Mouse (Mus musculus) neural tube, embryonic 14.5 days (tissue): ENCODE results near the gene Pde10a. TPM values are rescaled to one million over a fixed set of nuclear protein-coding genes. Genes with fewer than 3 reads are reported as not detected.

Source experiments
- ATAC-seq: fragments of 200-750 bp; cut with Nextera tagmentation; 2 replicates; pipeline ENCODE4 v1.8.0; 2017; ENCODE audit warnings: low read depth, mild to moderate bottlenecking, moderate TSS enrichment, moderate library complexity
- H3K27ac ChIP-seq: fragments of 300-500 bp; sonication (generic); 2 replicates; pipeline ENCODE4 v1.5.1; 2014; ENCODE audit warnings: low read depth, mild to moderate bottlenecking, control low read depth, low read length, moderate library complexity, mixed read lengths
- H3K27me3 ChIP-seq: fragments of 300-500 bp; sonication (generic); 2 replicates; pipeline ENCODE4 v1.6.1; 2014; ENCODE audit warnings: low read length; ENCODE audit not compliant: control insufficient read depth, insufficient read depth
- H3K36me3 ChIP-seq: fragments of 300-500 bp; sonication (generic); 2 replicates; pipeline ENCODE4 v1.6.1; 2014; ENCODE audit warnings: low read length, mixed read lengths; ENCODE audit not compliant: control insufficient read depth, insufficient read depth
- H3K4me1 ChIP-seq: fragments of 300-500 bp; sonication (generic); 2 replicates; pipeline ENCODE4 v1.6.1; 2014; ENCODE audit warnings: low read length; ENCODE audit not compliant: control insufficient read depth, insufficient read depth
- H3K4me2 ChIP-seq: fragments of 300-500 bp; sonication (generic); 2 replicates; pipeline ENCODE4 v1.6.1; 2014; ENCODE audit warnings: mild to moderate bottlenecking, low read depth, low read length, control low read depth
- H3K4me3 ChIP-seq: fragments of 300-500 bp; sonication (generic); 2 replicates; pipeline ENCODE4 v1.5.1; 2014; ENCODE audit warnings: low read depth, low read length, control low read depth, mixed read lengths
- H3K9ac ChIP-seq: fragments of 300-500 bp; sonication (generic); replicated peaks from 2 replicates; pipeline ENCODE4 v1.6.1; 2014; ENCODE audit warnings: low read depth, mild to moderate bottlenecking, control low read depth, low read length, mixed read lengths
- H3K9me3 ChIP-seq: fragments of 300-500 bp; sonication (generic); 2 replicates; pipeline ENCODE4 v1.6.1; 2016; ENCODE audit warnings: low read length; ENCODE audit not compliant: control insufficient read depth
- WGBS: fragments of 180-500 bp; shearing (Covaris S2); extraction: QIAGEN DNeasy Blood & Tissue Kit; methylation state at CpG from one replicate; pipeline ENCODE4 v1.1.7; 2014; 5-methylcytosine and 5-hydroxymethylcytosine counted together
- polyA plus RNA-seq: library from polyadenylated mRNA; unstranded; fragments of >200 nt; fragmentation: Nextera tagmentation; extraction: Ambion mirVana; gene quantifications from 2 replicates; pipeline ENCODE4 v1.2.1, GENCODE M21; 2014

Pde10a gene
- polyA plus RNA-seq, 1 experiment from 2014 or later = 16.2 TPM

GRCm38 (mm10) chr17:8986551-8986950 is 461.4 kb downstream of the Pde10a start:
- H3K9ac ChIP-seq = no peak overlapping the region
- H3K4me1 ChIP-seq = peaks cover 9% of the 10 kb centered on the region; the same call in 1 of the 2 replicates
- no peak for ATAC-seq
- no peak overlapping the region for H3K4me2 ChIP-seq
- no peaks in the 10 kb centered on the region for H3K9me3 ChIP-seq
- no peaks in the 10 kb centered on the region for H3K27me3 ChIP-seq
- WGBS = 81% methylated on average over 2 of the region's 2 CpGs
- H3K36me3 ChIP-seq = peaks cover 12% of the 10 kb centered on the region; the same call in 1 of the 2 replicates
- H3K27ac ChIP-seq = no peak overlapping the region
- H3K4me3 ChIP-seq = no peak overlapping the region

- Histone ChIP-seq H3K4me2 (no peak overlapping the region), H3K27me3 (no peaks in the 10 kb centered on the region), H3K27ac (no peak overlapping the region), H3K9me3 (no peaks in the 10 kb centered on the region), H3K9ac (no peak overlapping the region), H3K4me3 (no peak overlapping the region), H3K36me3 (peaks cover 6% of the 10 kb centered on the region; the same call in 1 of the 2 replicates), H3K4me1 (peaks cover 9% of the 10 kb centered on the region; the same call in 1 of the 2 replicates)
- WGBS = 87% methylated on average over 5 of the region's 5 CpGs
- no peak for ATAC-seq
Observed at GRCm38 (mm10) chr17:8987369-8987768, 462.2 kb downstream of the Pde10a start.

GRCm38 (mm10) chr17:8988119-8988807 is 463.1 kb downstream of the Pde10a start, which contains the start of gene 1700010I14Rik:
1700010I14Rik (plus strand) TSS chr17:8988333.
- peak; percentile 45; the same call in 1 of the 2 replicates for ATAC-seq
- Histone ChIP-seq H3K27me3 (no peaks in the 10 kb centered on the region), H3K9ac (no peak within 1 kb of the TSS), H3K4me3 (peak within 1 kb of the TSS; percentile 30), H3K4me1 (peaks cover 9% of the 10 kb centered on the region; the same call in 1 of the 2 replicates), H3K36me3 (no peaks in the 10 kb centered on the region), H3K27ac (no peak within 1 kb of the TSS), H3K4me2 (peak within 1 kb of the TSS; percentile 49), H3K9me3 (no peaks in the 10 kb centered on the region)
- 6% methylated on average over 13 of the region's 13 CpGs for WGBS

- no peaks in the 10 kb centered on the region for H3K36me3 ChIP-seq
- no peak overlapping the region for H3K4me3 ChIP-seq
- ATAC-seq = no peak
- H3K27ac ChIP-seq = no peak overlapping the region
- no peak overlapping the region for H3K9ac ChIP-seq
- H3K27me3 ChIP-seq = no peaks in the 10 kb centered on the region
- H3K4me2 ChIP-seq = no peak overlapping the region
- 30% methylated on average over 8 of the region's 8 CpGs for WGBS
- H3K9me3 ChIP-seq = no peaks in the 10 kb centered on the region
- peaks cover 9% of the 10 kb centered on the region; the same call in 1 of the 2 replicates for H3K4me1 ChIP-seq
Observed at GRCm38 (mm10) chr17:8991160-8991559, 466.0 kb downstream of the Pde10a start.

GRCm38 (mm10) chr17:8995344-8995743 is 470.2 kb downstream of the Pde10a start:
- Histone ChIP-seq H3K36me3 (no peaks in the 10 kb centered on the region), H3K4me1 (no peaks in the 10 kb centered on the region), H3K27me3 (no peaks in the 10 kb centered on the region), H3K9me3 (no peaks in the 10 kb centered on the region), H3K4me2 (no peak overlapping the region), H3K4me3 (no peak overlapping the region), H3K27ac (no peak overlapping the region), H3K9ac (no peak overlapping the region)
- WGBS = 92% methylated on average over 1 of the region's 1 CpGs
- ATAC-seq = no peak

GRCm38 (mm10) chr17:9002438-9002837 is 477.3 kb downstream of the Pde10a start:
- Histone ChIP-seq H3K4me1 (no peaks in the 10 kb centered on the region), H3K27ac (no peak overlapping the region), H3K27me3 (no peaks in the 10 kb centered on the region), H3K9me3 (no peaks in the 10 kb centered on the region), H3K4me3 (no peak overlapping the region), H3K36me3 (no peaks in the 10 kb centered on the region), H3K4me2 (no peak overlapping the region), H3K9ac (no peak overlapping the region)
- no peak for ATAC-seq
- WGBS = 79% methylated on average over 4 of the region's 4 CpGs

GRCm38 (mm10) chr17:9004516-9004915 is 479.3 kb downstream of the Pde10a start:
- no peaks in the 10 kb centered on the region for H3K9me3 ChIP-seq
- no peak overlapping the region for H3K9ac ChIP-seq
- no peak overlapping the region for H3K4me2 ChIP-seq
- ATAC-seq = no peak
- H3K4me3 ChIP-seq = no peak overlapping the region
- no peaks in the 10 kb centered on the region for H3K4me1 ChIP-seq
- H3K27me3 ChIP-seq = no peaks in the 10 kb centered on the region
- 93% methylated on average over 4 of the region's 4 CpGs for WGBS
- H3K27ac ChIP-seq = no peak overlapping the region
- no peaks in the 10 kb centered on the region for H3K36me3 ChIP-seq

- no peak overlapping the region for H3K9ac ChIP-seq
- no peak overlapping the region for H3K4me2 ChIP-seq
- H3K27ac ChIP-seq = 0 out of 2 replicates have a peak overlapping the region, but pooled peaks have one; percentile 31
- peak; percentile 70; the same call in 1 of the 2 replicates for ATAC-seq
- no peaks in the 10 kb centered on the region for H3K9me3 ChIP-seq
- peaks cover 9% of the 10 kb centered on the region; the same call in 1 of the 2 replicates for H3K4me1 ChIP-seq
- WGBS = 26% methylated on average over 14 of the region's 14 CpGs
- no peaks in the 10 kb centered on the region for H3K27me3 ChIP-seq
- H3K4me3 ChIP-seq = no peak overlapping the region
- H3K36me3 ChIP-seq = no peaks in the 10 kb centered on the region
Observed at GRCm38 (mm10) chr17:9023198-9023942, 498.2 kb downstream of the Pde10a start.

- no peak overlapping the region for H3K4me3 ChIP-seq
- ATAC-seq = no peak
- 73% methylated on average over 5 of the region's 5 CpGs for WGBS
Observed at GRCm38 (mm10) chr17:9030181-9030580, 505.0 kb downstream of the Pde10a start.

More at GRCm38 (mm10) chr17:9030181-9030580, 505.0 kb downstream of the Pde10a start:
- H3K27ac ChIP-seq = no peak overlapping the region
- no peaks in the 10 kb centered on the region for H3K27me3 ChIP-seq
- H3K36me3 ChIP-seq = no peaks in the 10 kb centered on the region
- no peaks in the 10 kb centered on the region for H3K9me3 ChIP-seq
- H3K9ac ChIP-seq = no peak overlapping the region
- H3K4me2 ChIP-seq = no peak overlapping the region
- peaks cover 9% of the 10 kb centered on the region; the same call in 1 of the 2 replicates for H3K4me1 ChIP-seq
